Mouse (Mus musculus): Measurements from ENCODE around the gene Slc35f1. TPM values are rescaled to one million over a fixed set of nuclear protein-coding genes. Genes with fewer than 3 reads are reported as not detected.

The Slc35f1 gene
- polyA plus RNA-seq, 1 experiment from 2014 or later: 3.3 TPM

GRCm38 (mm10) chr10:52934615-52935014, 244.3 kb downstream of the Slc35f1 start:
- H3K27me3 ChIP-seq (ENCODE audit: control insufficient read depth, insufficient read depth, low read length): no peaks in the 10 kb centered on the region
- no peaks in the 10 kb centered on the region for H3K9me3 ChIP-seq (ENCODE audit: control insufficient read depth, low read length)
- no peak for ATAC-seq (ENCODE audit: low FRiP score, low TSS enrichment)
- no peaks in the 10 kb centered on the region for H3K36me3 ChIP-seq (ENCODE audit: control insufficient read depth, insufficient read depth, low read length)
- H3K4me1 ChIP-seq (ENCODE audit: control insufficient read depth, insufficient read depth, low read length): no peaks in the 10 kb centered on the region
- H3K4me2 ChIP-seq (replicated peaks; ENCODE audit: low read depth, low read length): no peak overlapping the region
- H3K4me3 ChIP-seq (ENCODE audit: low read length): no peak overlapping the region
- H3K27ac ChIP-seq (ENCODE audit: low read depth, low read length): no peak overlapping the region
- no peak overlapping the region for H3K9ac ChIP-seq (ENCODE audit: low read depth, low read length)

GRCm38 (mm10) chr10:52940111-52940830, 249.9 kb downstream of the Slc35f1 start:
- H3K36me3 ChIP-seq (ENCODE audit: control insufficient read depth, insufficient read depth, low read length): no peaks in the 10 kb centered on the region
- no peak overlapping the region for H3K27ac ChIP-seq (ENCODE audit: low read depth, low read length)
- no peak overlapping the region for H3K4me3 ChIP-seq (ENCODE audit: low read length)
- ATAC-seq (ENCODE audit: low FRiP score, low TSS enrichment): no peak
- WGBS: 68% methylated on average over 1 of the region's 1 CpGs
- no peaks in the 10 kb centered on the region for H3K27me3 ChIP-seq (ENCODE audit: control insufficient read depth, insufficient read depth, low read length)
- H3K9me3 ChIP-seq (ENCODE audit: control insufficient read depth, low read length): no peaks in the 10 kb centered on the region
- no peaks in the 10 kb centered on the region for H3K4me1 ChIP-seq (ENCODE audit: control insufficient read depth, insufficient read depth, low read length)
- H3K9ac ChIP-seq (ENCODE audit: low read depth, low read length): no peak overlapping the region
- no peak overlapping the region for H3K4me2 ChIP-seq (replicated peaks; ENCODE audit: low read depth, low read length)

- Histone ChIP-seq H3K4me3 (ENCODE audit: low read length) (no peak overlapping the region), H3K36me3 (ENCODE audit: control insufficient read depth, insufficient read depth, low read length) (no peaks in the 10 kb centered on the region), H3K4me2 (replicated peaks; ENCODE audit: low read depth, low read length) (no peak overlapping the region), H3K9me3 (ENCODE audit: control insufficient read depth, low read length) (no peaks in the 10 kb centered on the region), H3K4me1 (ENCODE audit: control insufficient read depth, insufficient read depth, low read length) (no peaks in the 10 kb centered on the region), H3K9ac (ENCODE audit: low read depth, low read length) (no peak overlapping the region), H3K27me3 (ENCODE audit: control insufficient read depth, insufficient read depth, low read length) (no peaks in the 10 kb centered on the region), H3K27ac (ENCODE audit: low read depth, low read length) (no peak overlapping the region)
- 72% methylated on average over 5 of the region's 5 CpGs for WGBS
- ATAC-seq (ENCODE audit: low FRiP score, low TSS enrichment): no peak
These were observed 250.5 kb downstream of the Slc35f1 start for GRCm38 (mm10) chr10:52940831-52941216.

GRCm38 (mm10) chr10:52952581-52952980, 262.2 kb downstream of the Slc35f1 start:
- ATAC-seq (ENCODE audit: low FRiP score, low TSS enrichment): no peak
- no peaks in the 10 kb centered on the region for H3K27me3 ChIP-seq (ENCODE audit: control insufficient read depth, insufficient read depth, low read length)
- no peak overlapping the region for H3K4me3 ChIP-seq (ENCODE audit: low read length)
- H3K27ac ChIP-seq (ENCODE audit: low read depth, low read length): no peak overlapping the region
- H3K36me3 ChIP-seq (ENCODE audit: control insufficient read depth, insufficient read depth, low read length): no peaks in the 10 kb centered on the region
- no peak overlapping the region for H3K9ac ChIP-seq (ENCODE audit: low read depth, low read length)
- no peaks in the 10 kb centered on the region for H3K4me1 ChIP-seq (ENCODE audit: control insufficient read depth, insufficient read depth, low read length)
- 86% methylated on average over 3 of the region's 3 CpGs for WGBS
- H3K4me2 ChIP-seq (replicated peaks; ENCODE audit: low read depth, low read length): no peak overlapping the region
- H3K9me3 ChIP-seq (ENCODE audit: control insufficient read depth, low read length): no peaks in the 10 kb centered on the region

- no peaks in the 10 kb centered on the region for H3K4me1 ChIP-seq (ENCODE audit: control insufficient read depth, insufficient read depth, low read length)
- WGBS: 52% methylated on average over 4 of the region's 4 CpGs
These were observed 266.4 kb downstream of the Slc35f1 start for GRCm38 (mm10) chr10:52956728-52957127.

GRCm38 (mm10) chr10:52979251-52979650, 288.9 kb downstream of the Slc35f1 start:
- 96% methylated on average over 1 of the region's 1 CpGs for WGBS
- no peak overlapping the region for H3K9ac ChIP-seq (ENCODE audit: low read depth, low read length)
- no peaks in the 10 kb centered on the region for H3K4me1 ChIP-seq (ENCODE audit: control insufficient read depth, insufficient read depth, low read length)
- H3K27ac ChIP-seq (ENCODE audit: low read depth, low read length): no peak overlapping the region
- no peaks in the 10 kb centered on the region for H3K36me3 ChIP-seq (ENCODE audit: control insufficient read depth, insufficient read depth, low read length)
- no peak for ATAC-seq (ENCODE audit: low FRiP score, low TSS enrichment)
- no peak overlapping the region for H3K4me2 ChIP-seq (replicated peaks; ENCODE audit: low read depth, low read length)
- no peak overlapping the region for H3K4me3 ChIP-seq (ENCODE audit: low read length)
- no peaks in the 10 kb centered on the region for H3K27me3 ChIP-seq (ENCODE audit: control insufficient read depth, insufficient read depth, low read length)
- H3K9me3 ChIP-seq (ENCODE audit: control insufficient read depth, low read length): no peaks in the 10 kb centered on the region

More at GRCm38 (mm10) chr10:52956728-52957127, 266.4 kb downstream of the Slc35f1 start:
- no peak for ATAC-seq (ENCODE audit: low FRiP score, low TSS enrichment)
- H3K4me3 ChIP-seq (ENCODE audit: low read length): no peak overlapping the region
- H3K4me2 ChIP-seq (replicated peaks; ENCODE audit: low read depth, low read length): no peak overlapping the region
- no peak overlapping the region for H3K27ac ChIP-seq (ENCODE audit: low read depth, low read length)
- no peaks in the 10 kb centered on the region for H3K9me3 ChIP-seq (ENCODE audit: control insufficient read depth, low read length)
- no peak overlapping the region for H3K9ac ChIP-seq (ENCODE audit: low read depth, low read length)
- no peaks in the 10 kb centered on the region for H3K36me3 ChIP-seq (ENCODE audit: control insufficient read depth, insufficient read depth, low read length)
- H3K27me3 ChIP-seq (ENCODE audit: control insufficient read depth, insufficient read depth, low read length): no peaks in the 10 kb centered on the region

GRCm38 (mm10) chr10:52982836-52983235, 292.5 kb downstream of the Slc35f1 start:
- H3K27ac ChIP-seq (ENCODE audit: low read depth, low read length): no peak overlapping the region
- no peak for ATAC-seq (ENCODE audit: low FRiP score, low TSS enrichment)
- no peaks in the 10 kb centered on the region for H3K4me1 ChIP-seq (ENCODE audit: control insufficient read depth, insufficient read depth, low read length)

GRCm38 (mm10) chr10:52992246-52992645, 301.9 kb downstream of the Slc35f1 start:
- no peak overlapping the region for H3K27ac ChIP-seq (ENCODE audit: low read depth, low read length)
- no peaks in the 10 kb centered on the region for H3K9me3 ChIP-seq (ENCODE audit: control insufficient read depth, low read length)
- no peak overlapping the region for H3K9ac ChIP-seq (ENCODE audit: low read depth, low read length)
- WGBS: 61% methylated on average over 2 of the region's 2 CpGs
- H3K4me1 ChIP-seq (ENCODE audit: control insufficient read depth, insufficient read depth, low read length): no peaks in the 10 kb centered on the region
- no peaks in the 10 kb centered on the region for H3K36me3 ChIP-seq (ENCODE audit: control insufficient read depth, insufficient read depth, low read length)
- H3K4me3 ChIP-seq (ENCODE audit: low read length): no peak overlapping the region
- H3K4me2 ChIP-seq (replicated peaks; ENCODE audit: low read depth, low read length): no peak overlapping the region
- H3K27me3 ChIP-seq (ENCODE audit: control insufficient read depth, insufficient read depth, low read length): no peaks in the 10 kb centered on the region
- ATAC-seq (ENCODE audit: low FRiP score, low TSS enrichment): no peak

More at GRCm38 (mm10) chr10:52982836-52983235, 292.5 kb downstream of the Slc35f1 start:
- H3K4me2 ChIP-seq (replicated peaks; ENCODE audit: low read depth, low read length): no peak overlapping the region
- no peaks in the 10 kb centered on the region for H3K9me3 ChIP-seq (ENCODE audit: control insufficient read depth, low read length)
- no peak overlapping the region for H3K4me3 ChIP-seq (ENCODE audit: low read length)
- WGBS: 55% methylated on average over 1 of the region's 1 CpGs
- no peaks in the 10 kb centered on the region for H3K27me3 ChIP-seq (ENCODE audit: control insufficient read depth, insufficient read depth, low read length)
- no peaks in the 10 kb centered on the region for H3K36me3 ChIP-seq (ENCODE audit: control insufficient read depth, insufficient read depth, low read length)
- H3K9ac ChIP-seq (ENCODE audit: low read depth, low read length): no peak overlapping the region

GRCm38 (mm10) chr10:52996886-52997285, 306.6 kb downstream of the Slc35f1 start:
- Histone ChIP-seq H3K36me3 (ENCODE audit: control insufficient read depth, insufficient read depth, low read length) (no peaks in the 10 kb centered on the region), H3K9me3 (ENCODE audit: control insufficient read depth, low read length) (no peaks in the 10 kb centered on the region), H3K4me3 (ENCODE audit: low read length) (no peak overlapping the region), H3K9ac (ENCODE audit: low read depth, low read length) (no peak overlapping the region), H3K27ac (ENCODE audit: low read depth, low read length) (no peak overlapping the region), H3K4me2 (replicated peaks; ENCODE audit: low read depth, low read length) (no peak overlapping the region), H3K4me1 (ENCODE audit: control insufficient read depth, insufficient read depth, low read length) (no peaks in the 10 kb centered on the region), H3K27me3 (ENCODE audit: control insufficient read depth, insufficient read depth, low read length) (no peaks in the 10 kb centered on the region)
- no peak for ATAC-seq (ENCODE audit: low FRiP score, low TSS enrichment)
- 68% methylated on average over 2 of the region's 2 CpGs for WGBS

All from kidney, embryonic 14.5 days (tissue).